Mouse (Mus musculus) hindbrain, embryonic 12.5 days (tissue): ENCODE measurements around the gene Ccdc167. TPM values are rescaled to one million over a fixed set of nuclear protein-coding genes. Genes with fewer than 3 reads are reported as not detected.

Experiments used
- ATAC-seq: fragments of 200-750 bp; cut with Nextera tagmentation; 2 replicates; pipeline ENCODE4 v1.8.0; 2017; ENCODE audit warnings: moderate TSS enrichment; ENCODE audit not compliant: low FRiP score
- H3K27ac ChIP-seq: fragments of 300-500 bp; sonication (generic); 2 replicates; pipeline ENCODE4 v1.5.1; 2016; ENCODE audit warnings: mild to moderate bottlenecking
- H3K27me3 ChIP-seq: fragments of 300-500 bp; sonication (generic); 2 replicates; pipeline ENCODE4 v1.6.1; 2016; ENCODE audit warnings: mild to moderate bottlenecking
- H3K36me3 ChIP-seq: fragments of 300-500 bp; sonication (generic); 2 replicates; pipeline ENCODE4 v1.6.1; 2016; ENCODE audit warnings: mild to moderate bottlenecking
- H3K4me1 ChIP-seq: fragments of 300-500 bp; sonication (generic); 2 replicates; pipeline ENCODE4 v1.6.1; 2016
- H3K4me2 ChIP-seq: fragments of 300-500 bp; sonication (generic); replicated peaks from 2 replicates; pipeline ENCODE4 v1.6.1; 2016; ENCODE audit warnings: mild to moderate bottlenecking
- H3K4me3 ChIP-seq: fragments of 300-500 bp; sonication (generic); 2 replicates; pipeline ENCODE4 v1.5.1; 2016; ENCODE audit warnings: mild to moderate bottlenecking
- H3K9ac ChIP-seq: fragments of 300-500 bp; sonication (generic); 2 replicates; pipeline ENCODE4 v1.6.1; 2016; ENCODE audit warnings: mild to moderate bottlenecking, moderate library complexity
- H3K9me3 ChIP-seq: fragments of 300-500 bp; sonication (generic); replicated peaks from 2 replicates; pipeline ENCODE4 v1.6.1; 2016; ENCODE audit warnings: mild to moderate bottlenecking
- WGBS: fragments of 180-500 bp; shearing (Covaris S2); methylation state at CpG from one replicate; pipeline ENCODE4 v1.1.7; 2016; 5-methylcytosine and 5-hydroxymethylcytosine counted together
- polyA plus RNA-seq: library from polyadenylated mRNA; unstranded; fragments of >200 nt; fragmentation: Nextera tagmentation; extraction: Ambion mirVana; gene quantifications from 2 replicates; pipeline ENCODE4 v1.2.1, GENCODE M21; 2016

The Ccdc167 gene
- polyA plus RNA-seq, 1 experiment from 2014 or later, result 15.3 TPM

- H3K36me3 ChIP-seq, result peaks cover 61% of the 10 kb centered on the region
- ATAC-seq, result no peak
- WGBS, result 46% methylated on average over 3 of the region's 3 CpGs
- no peak overlapping the region for H3K9ac ChIP-seq
- no peak overlapping the region for H3K4me2 ChIP-seq
- H3K27me3 ChIP-seq, result no peaks in the 10 kb centered on the region
- no peak overlapping the region for H3K4me3 ChIP-seq
- H3K9me3 ChIP-seq, result no peaks in the 10 kb centered on the region; the same call in 1 of the 2 replicates
- no peak overlapping the region for H3K27ac ChIP-seq
- 0 out of 2 replicates have a peak, but pooled peaks cover 4% of the 10 kb centered on the region for H3K4me1 ChIP-seq
Measured at GRCm38 (mm10) chr17:29642219-29642618, 74.6 kb downstream of the Ccdc167 start.

- Histone ChIP-seq H3K36me3 (peaks cover 68% of the 10 kb centered on the region), H3K27me3 (no peaks in the 10 kb centered on the region), H3K4me3 (no peak overlapping the region), H3K4me2 (no peak overlapping the region), H3K4me1 (0 out of 2 replicates have a peak, but pooled peaks cover 4% of the 10 kb centered on the region), H3K27ac (no peak overlapping the region), H3K9me3 (no peaks in the 10 kb centered on the region), H3K9ac (no peak overlapping the region)
- no peak for ATAC-seq
- WGBS, result 93% methylated on average over 11 of the region's 11 CpGs
Measured at GRCm38 (mm10) chr17:29640971-29641370, 75.9 kb downstream of the Ccdc167 start.

GRCm38 (mm10) chr17:29637895-29638294, 78.9 kb downstream of the Ccdc167 start:
- no peaks in the 10 kb centered on the region for H3K4me1 ChIP-seq
- WGBS, result 88% methylated on average over 8 of the region's 8 CpGs

GRCm38 (mm10) chr17:29637377-29637776, 79.5 kb downstream of the Ccdc167 start:
- Histone ChIP-seq H3K4me2 (no peak overlapping the region), H3K9ac (no peak overlapping the region), H3K27ac (no peak overlapping the region), H3K27me3 (no peaks in the 10 kb centered on the region), H3K9me3 (no peaks in the 10 kb centered on the region), H3K4me1 (no peaks in the 10 kb centered on the region), H3K36me3 (peaks cover 86% of the 10 kb centered on the region), H3K4me3 (no peak overlapping the region)
- no peak for ATAC-seq
- 91% methylated on average over 4 of the region's 4 CpGs for WGBS

More at GRCm38 (mm10) chr17:29637895-29638294, 78.9 kb downstream of the Ccdc167 start:
- Histone ChIP-seq H3K9me3 (no peaks in the 10 kb centered on the region), H3K4me2 (no peak overlapping the region), H3K4me3 (no peak overlapping the region), H3K9ac (no peak overlapping the region), H3K36me3 (peaks cover 88% of the 10 kb centered on the region), H3K27ac (no peak overlapping the region), H3K27me3 (no peaks in the 10 kb centered on the region)
- no peak for ATAC-seq

Other genes starting within 250 kb of the Ccdc167 start
- gene Pim1, start 226.3 kb downstream of the Ccdc167 start, polyA plus RNA-seq, result 17.8 and 19.2 TPM in 2 replicates
- gene Gm17657, start 167.4 kb downstream of the Ccdc167 start, polyA plus RNA-seq, result not detected in 2 replicates
- 24.6 and 26.4 TPM in 2 replicates for gene Tbc1d22b, start 167.3 kb downstream of the Ccdc167 start, polyA plus RNA-seq
- 1.8 and 2.4 TPM in 2 replicates for gene Tmem217, start 164.7 kb downstream of the Ccdc167 start, polyA plus RNA-seq
- 100 and 105 TPM in 2 replicates for gene Rnf8, start 102.3 kb downstream of the Ccdc167 start, polyA plus RNA-seq
- gene Gm28043, start 102.2 kb downstream of the Ccdc167 start, polyA plus RNA-seq, result 3.7 and 4.1 TPM in 2 replicates
- 141 and 170 TPM in 2 replicates for gene Cmtr1, start 56.4 kb downstream of the Ccdc167 start, polyA plus RNA-seq